Mouse (Mus musculus) inflammation-experienced regulatory T-cells, adult 16 weeks (primary cell): ENCODE results near the gene Stk35. TPM values are rescaled to one million over a fixed set of nuclear protein-coding genes. Genes with fewer than 3 reads are reported as not detected.

ENCODE experiments used
- polyA plus RNA-seq: library from polyadenylated mRNA; unstranded; fragments of 100-300 nt; shearing (Covaris generic); gene quantifications from one replicate; pipeline ENCODE4 v1.2.1, GENCODE M21; 2017

The Stk35 gene
- 1.9 TPM for polyA plus RNA-seq

DNA sequence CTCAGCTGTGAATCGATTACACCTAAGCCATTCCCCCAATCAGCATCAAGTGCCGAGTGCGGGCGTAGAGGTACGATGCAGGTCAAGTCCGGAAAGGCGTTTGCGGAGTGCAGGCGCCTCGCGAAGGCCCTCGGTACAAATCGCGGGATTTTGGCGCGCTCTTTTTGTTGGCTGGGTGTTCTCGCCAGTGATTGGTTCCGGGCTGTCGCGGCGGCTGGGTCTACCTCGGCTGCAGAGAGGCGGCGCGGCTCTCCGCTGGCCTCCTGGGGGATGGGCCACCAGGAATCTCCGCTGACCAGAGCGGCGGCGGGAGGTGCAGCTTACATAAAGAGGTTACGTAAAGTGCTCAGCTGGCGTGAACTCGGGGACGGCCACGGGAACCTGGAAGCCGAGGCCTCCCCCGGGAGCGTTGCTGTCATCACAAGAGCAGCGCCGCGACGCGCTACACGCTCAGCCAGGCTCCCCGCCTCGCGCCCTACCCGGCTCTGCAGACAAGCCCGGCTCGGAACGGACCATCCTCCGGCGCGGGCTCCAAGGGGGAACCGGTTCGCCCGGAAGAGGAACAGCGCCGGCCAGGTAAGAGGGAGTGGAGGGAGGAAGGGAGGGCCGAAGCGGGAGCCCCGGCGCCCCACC, at the start of gene Stk35:
Gene Stk35, plus strand, starts transcription at position 247 of the 633 bp plus-strand sequence.

Other genes starting within 250 kb of the Stk35 start
- 3.2 TPM for gene Sirpa, start 207.7 kb upstream of the Stk35 start, polyA plus RNA-seq
- gene Pdyn, start 100.7 kb upstream of the Stk35 start, polyA plus RNA-seq: not detected
- gene Tgm3, start 211.8 kb downstream of the Stk35 start, polyA plus RNA-seq: not detected